Mouse (Mus musculus): ENCODE results near the gene Snrk.

Gene Snrk

DNA sequence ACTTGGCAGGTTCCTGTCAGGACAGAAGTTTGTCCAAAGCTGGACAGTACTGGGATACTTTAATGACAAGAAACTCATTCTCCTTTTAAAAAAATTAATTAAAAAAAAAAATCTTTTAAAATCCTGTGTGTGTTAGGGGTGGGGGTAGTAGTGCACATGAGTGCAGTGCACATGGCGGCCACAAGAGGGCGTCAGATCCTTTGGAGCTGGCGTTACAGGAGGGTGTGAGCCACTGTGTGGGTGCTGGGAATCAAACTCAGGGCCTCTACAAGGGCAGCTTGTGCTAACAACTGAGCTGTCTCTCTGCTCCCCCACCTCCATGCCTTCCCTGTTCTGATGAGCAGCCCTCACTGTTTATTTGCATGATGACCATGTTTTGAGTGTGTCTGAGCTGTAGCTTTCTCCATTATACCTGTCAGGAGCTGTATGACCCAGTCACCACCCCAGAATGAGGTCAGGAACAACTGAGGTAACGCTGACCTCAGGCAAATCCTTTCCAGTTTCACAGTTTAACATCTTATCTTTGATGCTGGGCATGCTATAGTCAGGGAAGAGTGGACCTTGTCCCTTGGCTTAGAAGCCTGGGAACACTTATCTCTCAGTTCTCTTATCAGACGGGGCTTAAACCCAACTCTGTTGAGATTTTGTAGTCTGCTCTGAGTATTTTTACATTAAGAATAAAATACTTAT is 39.5 kb downstream of the Snrk start:
- ChIA-PET CTCF (interaction anchor here in 3 of 4 experiments (0.6 to 1.5 kb wide), 9 partner anchors 10 to 1338 kb away, joined by 3 to 7 read pairs (median 4); no protein-coding TSS in a partner anchor), POLR2A (interaction anchor here in 1 of 4 experiments (0.7 kb wide), 1 partner anchor 515 kb away, joined by 3 read pairs; no protein-coding TSS in a partner anchor)

DNA sequence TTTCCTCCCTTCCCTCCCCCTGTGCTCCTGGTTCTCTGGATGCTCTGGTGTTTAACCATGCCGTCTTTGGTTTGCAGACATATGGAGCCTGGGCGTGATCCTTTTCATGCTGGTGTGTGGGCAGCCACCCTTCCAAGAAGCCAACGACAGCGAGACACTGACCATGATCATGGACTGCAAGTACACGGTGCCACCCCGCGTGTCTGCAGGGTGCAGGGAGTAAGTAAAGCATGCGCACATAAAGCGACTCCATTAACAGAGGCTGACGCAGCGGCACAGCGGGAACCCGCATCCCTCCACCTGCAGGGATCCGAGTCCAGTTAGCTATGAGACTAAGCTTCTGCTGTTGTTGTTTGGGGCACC is 40.0 kb downstream of the Snrk start:
- POLR2A ChIA-PET, result interaction anchor here in 1 of 4 experiments (0.7 kb wide), 1 partner anchor 516 kb away, joined by 3 read pairs; no protein-coding TSS in a partner anchor
- CTCF ChIA-PET, result interaction anchor here in 3 of 4 experiments (0.6 to 1.5 kb wide), 6 partner anchors 10 to 57 kb away, joined by 3 to 7 read pairs (median 4); no protein-coding TSS in a partner anchor

DNA sequence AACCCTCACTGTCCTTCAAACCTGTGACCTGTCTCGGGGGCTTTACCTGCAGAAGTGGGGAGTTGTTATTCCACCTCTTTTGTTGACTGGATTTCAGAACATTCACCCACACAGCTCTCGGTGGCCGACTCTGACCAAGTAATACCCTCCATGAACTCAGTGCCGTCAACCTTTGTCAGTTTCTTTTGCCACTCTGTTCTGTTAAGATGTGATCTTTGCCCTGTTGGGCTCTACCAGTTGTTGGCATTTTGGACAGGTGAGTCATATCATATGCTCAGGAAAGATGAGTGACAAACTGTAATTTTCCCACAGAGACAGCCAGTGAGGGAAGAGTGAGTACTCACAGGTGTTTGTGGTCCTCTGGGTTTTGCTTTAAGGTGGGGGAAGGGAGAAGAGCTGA is 47.5 kb downstream of the Snrk start:
- ChIA-PET POLR2A (interaction anchor here in 1 of 4 experiments (0.7 kb wide), 1 partner anchor 38 kb away, joined by 4 read pairs; no protein-coding TSS in a partner anchor), CTCF (no interaction called here)

DNA sequence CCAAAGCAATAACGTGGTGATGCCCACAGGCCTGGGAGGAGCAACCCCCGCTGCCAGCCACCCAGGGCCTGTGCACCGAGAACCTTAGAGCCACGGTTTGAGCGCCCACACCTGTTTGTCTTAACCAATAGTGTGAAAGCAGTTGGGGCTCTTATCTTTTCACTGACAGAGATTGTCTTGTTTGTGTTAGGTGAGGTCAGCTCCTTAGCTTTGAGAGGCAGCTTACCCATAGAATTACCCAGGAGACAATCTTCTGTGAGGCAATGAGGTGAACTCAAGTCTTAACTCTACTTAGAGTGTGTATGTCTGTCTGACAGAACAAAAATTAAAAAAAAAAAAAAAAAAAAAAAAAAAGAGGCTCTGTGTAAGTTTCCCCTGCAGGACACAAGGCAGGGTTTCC is 50.7 kb downstream of the Snrk start:
- CTCF ChIA-PET, result interaction anchor here in 3 of 4 experiments (0.6 to 1.7 kb wide), 4 partner anchors 11 to 360 kb away, joined by 3 to 7 read pairs (median 3); no protein-coding TSS in a partner anchor
- POLR2A ChIA-PET, result interaction anchor here in 1 of 4 experiments (0.6 to 0.9 kb wide), 2 partner anchors 57 to 223 kb away, joined by 3 to 4 read pairs; no protein-coding TSS in a partner anchor

DNA sequence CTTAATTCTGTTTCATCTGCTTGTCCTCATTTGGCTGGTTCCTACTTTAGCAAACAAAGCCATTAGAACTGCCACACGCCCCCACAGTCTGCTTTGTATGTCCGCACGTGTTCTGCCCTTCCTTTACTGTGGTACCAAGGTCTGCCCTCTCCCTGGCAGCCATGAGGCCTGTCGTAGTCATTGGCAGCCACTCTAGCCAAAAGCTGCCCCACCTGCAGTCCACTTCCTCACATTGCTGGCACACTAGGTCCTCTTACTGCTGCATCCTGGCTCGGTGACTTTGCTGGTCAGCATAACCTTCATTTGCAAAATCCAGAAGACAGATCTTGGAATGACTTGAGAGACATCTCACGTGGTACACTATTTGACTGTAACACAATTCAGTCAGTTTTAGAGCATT is 52.8 kb downstream of the Snrk start:
- ChIA-PET POLR2A (interaction anchor here in 1 of 4 experiments (1.1 kb wide), 1 partner anchor 22 kb away, joined by 3 read pairs; no protein-coding TSS in a partner anchor), CTCF (no interaction called here)

DNA sequence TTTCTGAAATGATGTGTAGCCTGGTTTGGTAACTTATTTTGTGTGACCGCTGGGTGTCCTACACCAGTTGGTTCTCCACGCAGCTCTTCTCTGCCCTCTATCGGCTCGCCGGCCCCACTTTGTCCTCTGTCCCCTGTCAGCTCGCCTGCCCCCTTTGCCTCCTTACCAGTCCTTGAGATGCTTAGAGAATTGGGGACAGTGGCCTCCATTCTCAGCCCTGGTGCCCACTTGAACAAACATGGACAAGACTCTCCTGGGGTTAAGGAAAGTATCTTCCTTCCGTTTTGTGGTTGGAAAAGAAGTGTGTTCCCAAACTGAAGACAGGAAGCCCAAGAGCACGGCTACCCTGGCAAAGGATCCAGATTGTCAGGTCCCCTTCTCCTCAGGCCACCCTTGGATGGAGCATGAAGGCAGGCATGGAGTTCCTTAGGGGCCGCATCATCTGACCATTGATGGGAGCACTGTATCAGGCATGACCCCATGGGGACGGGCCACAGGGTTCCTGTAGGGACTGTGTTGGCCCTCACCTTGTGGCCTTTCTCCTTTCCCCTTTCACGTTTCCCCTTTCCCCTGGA is 55.6 kb downstream of the Snrk start:
- POLR2A ChIA-PET, result no interaction called here
- CTCF ChIA-PET, result interaction anchor here in 1 of 4 experiments (0.6 kb wide), 1 partner anchor 158 kb away, joined by 5 read pairs; no protein-coding TSS in a partner anchor

DNA sequence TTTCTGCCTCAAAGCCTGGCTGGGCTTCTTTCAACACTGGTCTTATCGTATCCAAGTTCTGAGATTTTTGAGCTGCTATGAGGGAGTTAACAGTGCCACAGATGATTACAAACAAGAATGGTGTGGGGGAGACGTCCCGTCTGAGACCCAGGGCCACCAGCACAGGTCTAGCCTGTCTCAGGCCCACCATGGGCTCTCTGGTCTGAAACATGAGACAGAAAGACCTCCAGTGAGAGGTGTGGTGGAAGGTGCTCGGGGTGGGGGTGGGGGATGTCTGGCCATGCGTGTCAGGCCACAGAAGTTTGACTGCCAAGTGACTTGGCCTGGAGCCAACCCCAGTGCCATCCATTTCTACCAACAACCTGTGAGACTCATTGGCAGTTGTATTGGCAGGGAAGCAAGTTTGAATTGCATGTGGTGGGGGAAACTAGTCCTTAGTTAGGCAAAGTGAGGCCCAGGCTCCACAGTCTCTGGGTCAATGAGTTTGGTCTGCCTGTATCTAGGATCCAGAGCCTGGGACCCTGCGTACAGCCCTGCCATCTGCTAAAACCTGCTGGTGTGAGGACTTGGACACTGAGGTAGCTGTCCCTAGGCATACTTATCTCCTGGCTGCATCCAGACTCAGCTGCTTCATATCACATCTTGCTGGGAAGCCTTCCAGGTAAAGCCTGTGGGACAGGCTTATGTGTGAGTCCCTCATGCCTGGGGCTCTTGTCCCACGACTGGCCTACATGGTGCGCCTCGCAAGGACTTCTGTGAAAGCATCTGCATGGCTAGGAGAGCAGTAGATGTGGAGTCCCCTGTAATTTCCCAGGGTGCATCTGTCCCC is 56.6 kb downstream of the Snrk start:
- ChIA-PET POLR2A (interaction anchor here in 1 of 4 experiments (0.5 kb wide), 1 partner anchor 730 kb away, joined by 3 read pairs; no protein-coding TSS in a partner anchor), CTCF (interaction anchor here in 1 of 4 experiments (0.6 kb wide), 1 partner anchor 15 kb away, joined by 4 read pairs; no protein-coding TSS in a partner anchor)

DNA sequence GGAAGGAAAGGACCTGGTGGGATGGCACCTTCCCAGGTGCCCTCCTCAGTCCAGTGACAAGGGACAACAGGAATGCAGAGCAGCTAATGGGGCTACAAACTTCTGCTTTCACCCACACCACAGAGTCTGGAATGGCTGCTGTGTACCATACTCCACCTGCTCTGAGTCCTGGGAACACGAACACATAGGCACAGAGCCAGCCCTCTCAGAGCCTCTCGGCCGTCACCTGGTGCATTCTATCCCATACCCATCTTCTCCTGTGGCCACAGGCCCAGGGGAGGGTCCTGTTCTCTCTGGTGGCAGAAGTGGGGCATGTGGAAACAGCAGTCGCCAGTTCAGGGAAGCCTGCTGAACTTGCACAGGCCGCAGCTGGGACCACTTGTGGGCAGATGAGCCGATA is 57.7 kb downstream of the Snrk start:
- POLR2A ChIA-PET, result no interaction called here
- CTCF ChIA-PET, result interaction anchor here in 1 of 4 experiments (1.4 kb wide), 1 partner anchor 10 kb away, joined by 10 read pairs; no protein-coding TSS in a partner anchor

DNA sequence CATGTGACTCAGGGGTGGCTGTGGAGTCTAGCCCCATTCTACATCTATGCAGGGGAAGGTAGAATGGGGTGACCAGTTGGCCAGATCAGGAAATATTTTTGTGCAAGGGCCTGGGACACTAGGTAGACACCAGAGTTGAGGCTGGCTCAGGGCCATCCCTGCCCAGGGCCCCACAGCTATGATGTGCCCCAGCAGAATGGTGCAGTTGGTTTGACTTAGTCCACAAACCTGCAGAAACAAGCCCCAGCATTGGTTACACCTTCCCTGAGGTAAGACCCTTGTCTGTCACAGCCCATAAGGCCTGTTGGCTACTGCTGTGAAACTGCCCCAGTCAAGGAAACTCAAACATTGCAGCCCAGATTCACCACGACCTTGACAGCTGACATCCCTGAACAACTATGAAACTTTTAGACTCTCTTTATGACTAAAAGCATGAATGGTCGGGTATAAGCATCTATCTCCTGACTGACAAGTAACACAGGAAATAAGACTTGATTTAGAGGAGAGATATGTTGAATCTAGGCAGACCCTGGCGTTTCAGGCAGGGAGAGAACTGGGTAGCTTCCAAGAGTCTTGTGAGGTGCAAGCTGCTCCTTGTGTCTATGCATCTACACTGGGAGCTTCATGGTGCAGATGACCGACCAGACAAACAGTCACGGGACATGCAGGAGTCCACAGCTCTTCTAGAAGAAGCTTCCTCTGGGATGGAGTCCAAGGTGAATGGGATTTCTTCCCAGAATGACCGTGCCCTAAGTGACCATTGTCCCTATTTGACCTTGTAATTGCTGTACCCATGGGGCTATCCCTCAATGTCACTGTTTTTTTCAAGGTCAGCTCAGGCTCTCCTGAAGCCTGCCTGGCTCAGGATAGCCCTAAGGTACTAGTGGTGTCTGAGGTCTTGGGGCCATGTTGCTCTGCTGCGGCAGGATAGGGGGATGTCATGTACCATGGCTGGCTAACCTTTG is 60.5 kb downstream of the Snrk start:
- CTCF ChIA-PET, result no interaction called here
- POLR2A ChIA-PET, result no interaction called here

DNA sequence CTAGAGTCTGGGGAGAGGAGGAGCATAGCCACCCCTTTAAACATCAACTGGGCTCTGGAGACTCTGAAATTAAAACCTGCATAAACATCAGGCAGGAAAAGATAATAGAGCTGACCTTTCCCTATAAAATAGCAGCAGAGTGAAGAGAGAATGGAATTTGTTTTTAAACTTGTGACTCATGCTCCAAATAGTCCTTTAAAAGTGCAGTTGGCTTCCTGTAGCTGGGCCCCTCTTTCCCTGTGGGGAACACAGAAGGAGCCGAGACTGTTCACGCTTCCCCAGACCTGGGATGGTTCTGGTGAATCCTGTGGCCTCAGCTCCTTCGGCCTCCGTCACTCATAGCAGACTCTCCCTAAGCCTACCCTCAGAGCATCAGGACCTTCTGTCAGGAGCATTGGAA is 61.4 kb downstream of the Snrk start:
- CTCF ChIA-PET, result interaction anchor here in 2 of 4 experiments (0.5 to 0.7 kb wide), 2 partner anchors 238 to 323 kb away, joined by 3 to 5 read pairs; no protein-coding TSS in a partner anchor

DNA sequence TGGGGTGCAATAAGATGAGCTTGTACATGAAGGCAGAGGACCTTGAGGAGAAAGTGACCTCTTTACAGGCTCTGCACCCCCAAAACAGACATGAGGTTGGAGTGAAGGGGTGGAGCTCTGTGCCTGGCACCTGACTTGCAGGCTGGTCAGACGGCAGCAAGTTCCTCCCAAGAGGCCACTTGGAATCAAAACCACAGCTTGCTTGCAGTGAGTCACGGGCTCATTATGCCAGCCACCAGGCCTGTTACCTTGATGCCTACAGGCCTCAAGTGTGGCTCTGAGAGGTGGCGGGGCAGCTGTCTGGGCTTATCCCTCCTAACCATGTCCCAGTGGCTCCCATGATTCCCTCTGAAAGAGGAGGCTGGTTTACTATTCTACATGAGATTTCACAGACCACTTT is 63.0 kb downstream of the Snrk start:
- POLR2A ChIA-PET, result no interaction called here
- CTCF ChIA-PET, result interaction anchor here in 2 of 4 experiments (0.5 to 1.2 kb wide), 3 partner anchors 24 to 787 kb away, joined by 3 to 4 read pairs (median 3); no protein-coding TSS in a partner anchor

More for the DNA sequence above, 61.4 kb downstream of the Snrk start:
- POLR2A ChIA-PET, result no interaction called here

DNA sequence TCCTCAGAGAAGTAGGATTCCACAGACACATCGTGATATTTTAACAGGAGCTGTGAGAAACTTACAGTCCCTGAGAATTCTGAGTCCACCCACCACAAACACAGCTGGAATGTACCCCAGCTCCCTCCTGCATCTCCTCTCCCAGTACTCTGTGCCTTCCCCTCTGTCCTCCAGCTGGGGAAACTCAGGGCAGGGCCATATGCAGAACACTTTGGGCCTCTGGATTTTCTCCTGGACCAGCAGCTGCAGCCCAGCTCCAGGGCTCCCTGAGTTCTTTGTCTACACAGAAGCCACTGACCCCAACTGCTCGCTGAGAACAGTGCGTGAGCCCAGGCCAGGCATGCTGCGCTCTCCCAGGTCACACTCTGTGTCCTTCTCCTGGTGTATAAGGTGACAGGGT is 66.0 kb downstream of the Snrk start:
- ChIA-PET POLR2A (no interaction called here), CTCF (interaction anchor here in 1 of 4 experiments (1.1 to 1.2 kb wide), 2 partner anchors 22 to 62 kb away, joined by 3 read pairs; no protein-coding TSS in a partner anchor)

DNA sequence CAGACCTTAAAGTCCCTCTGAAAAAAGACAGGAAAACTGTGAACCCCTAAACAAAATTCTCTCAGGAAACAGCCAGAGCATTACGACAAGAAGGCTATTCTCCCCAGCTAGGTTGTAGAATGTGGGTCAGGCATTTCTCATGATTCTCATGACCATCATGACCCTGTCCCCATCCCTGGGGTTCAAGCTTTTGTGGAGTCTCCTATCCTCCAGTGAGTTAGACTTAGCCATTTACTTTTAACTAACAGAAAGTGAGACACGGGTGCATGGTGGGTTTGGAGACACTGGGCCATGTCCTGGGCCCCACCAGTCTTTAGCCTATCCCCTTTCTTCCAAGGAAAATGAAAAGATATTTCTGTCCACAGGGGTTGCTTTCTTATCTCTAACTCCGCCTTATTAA is 67.3 kb downstream of the Snrk start:
- POLR2A ChIA-PET, result interaction anchor here in 1 of 4 experiments (1.1 kb wide), 1 partner anchor 14 kb away, joined by 3 read pairs; no protein-coding TSS in a partner anchor
- CTCF ChIA-PET, result interaction anchor here (0.6 to 2.2 kb wide), 18 partner anchors 9 to 707 kb away, joined by 3 to 10 read pairs (median 4); partner anchors contain the start of gene Snrk (in 1 of the 4)

DNA sequence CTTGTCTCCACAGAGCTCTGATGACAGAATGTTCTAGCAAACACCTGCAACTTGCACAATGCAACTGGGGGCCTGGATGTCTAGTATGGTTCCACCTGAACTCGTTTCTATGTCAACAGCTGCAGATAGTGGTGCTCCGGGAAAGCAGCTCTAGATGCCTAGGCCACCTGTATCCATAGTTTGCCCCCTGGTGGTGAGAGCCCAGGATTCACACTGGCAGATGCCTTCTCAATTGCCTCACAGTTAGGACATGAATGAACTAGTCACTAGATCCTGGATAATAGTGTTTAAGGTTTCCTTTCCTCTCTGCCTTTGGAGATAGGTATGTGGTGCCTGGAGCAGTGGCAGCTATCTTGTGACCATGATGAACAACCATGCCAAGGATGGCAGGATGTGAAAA is 68.0 kb downstream of the Snrk start:
- ChIA-PET POLR2A (interaction anchor here in 1 of 4 experiments (1.1 kb wide), 1 partner anchor 13 kb away, joined by 3 read pairs; no protein-coding TSS in a partner anchor), CTCF (interaction anchor here (0.6 to 2.2 kb wide), 26 partner anchors 9 to 708 kb away, joined by 3 to 10 read pairs (median 4); partner anchors contain the start of gene Snrk (in 1 of the 4))

DNA sequence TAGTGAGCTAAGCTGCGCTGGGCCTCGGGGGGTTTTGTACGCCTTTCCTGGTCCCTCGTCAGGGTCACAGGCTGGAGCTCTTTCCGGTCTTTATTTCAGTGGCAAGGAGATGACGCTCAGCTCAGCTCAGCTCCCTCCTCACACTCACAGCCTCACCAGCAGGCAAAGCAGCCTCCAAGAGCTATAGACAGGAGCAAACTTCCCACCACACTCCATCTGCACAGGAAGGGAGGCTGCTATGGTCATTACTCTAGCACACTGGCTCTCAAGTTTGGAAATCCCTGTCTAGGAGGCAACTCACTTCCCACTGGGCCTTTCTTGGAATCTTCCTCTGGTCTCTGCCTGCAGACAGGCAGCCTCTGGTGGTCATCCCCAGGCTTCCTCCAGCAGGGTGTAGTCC is 68.9 kb downstream of the Snrk start:
- POLR2A ChIA-PET, result no interaction called here
- CTCF ChIA-PET, result interaction anchor here in 3 of 4 experiments (0.7 to 2.2 kb wide), 15 partner anchors 10 to 305 kb away, joined by 3 to 10 read pairs (median 4); partner anchors contain the start of gene Snrk (in 1 of the 3)

DNA sequence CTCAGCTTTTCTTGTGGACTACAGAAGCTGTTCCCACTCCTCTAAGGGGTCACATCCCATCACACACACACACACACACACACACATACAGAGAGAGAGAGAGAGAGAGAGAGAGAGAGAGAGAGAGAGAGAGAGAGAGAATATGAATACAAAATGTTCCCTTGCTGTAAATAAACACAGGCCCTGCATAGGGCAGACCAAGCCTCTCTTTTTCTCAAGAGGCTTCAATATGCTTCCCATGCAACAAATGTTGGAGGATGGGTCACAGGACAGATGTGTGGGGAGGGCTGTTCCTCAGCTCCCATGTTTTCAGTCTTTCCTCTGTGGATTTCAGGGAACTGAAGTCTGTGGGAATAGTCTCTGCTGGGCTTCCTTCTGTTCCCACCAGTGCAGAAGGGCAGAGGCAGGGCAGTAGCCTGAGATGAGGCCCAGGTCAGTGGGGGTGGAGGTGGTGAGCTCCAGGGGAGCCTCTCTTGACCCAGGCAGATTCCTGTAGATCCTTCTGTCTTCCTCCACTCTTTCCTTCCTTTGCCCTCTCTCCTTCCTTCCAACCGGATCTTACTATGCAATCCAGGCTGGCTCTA is 69.7 kb downstream of the Snrk start:
- ChIA-PET CTCF (interaction anchor here in 1 of 4 experiments (0.7 kb wide), 1 partner anchor 34 kb away, joined by 3 read pairs; no protein-coding TSS in a partner anchor), POLR2A (no interaction called here)

DNA sequence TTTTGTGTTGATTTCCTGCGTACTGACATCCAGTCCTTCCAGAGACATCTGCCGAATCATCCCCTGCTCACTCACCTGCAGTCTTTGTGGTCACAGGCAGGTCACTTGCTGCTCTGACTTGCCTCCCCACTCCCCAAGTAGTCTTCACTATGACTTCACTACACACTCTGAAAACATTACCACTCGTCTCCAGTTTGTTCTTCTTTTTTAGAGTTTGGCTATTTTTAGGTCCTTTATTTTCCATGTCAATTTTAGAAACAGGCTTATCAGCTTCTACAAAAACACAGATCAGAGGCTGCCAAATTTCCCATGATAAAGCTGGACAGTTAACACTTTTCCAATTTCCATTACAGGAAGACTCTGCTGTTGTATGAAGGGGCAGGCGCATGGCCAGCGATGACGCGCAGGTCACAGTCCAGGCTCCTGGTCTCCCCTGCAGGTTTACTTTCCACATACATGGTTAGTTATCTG is 70.4 kb downstream of the Snrk start:
- ChIA-PET POLR2A (no interaction called here), CTCF (no interaction called here)

Data from embryonic stem cell, embryonic (primary cell).